Mouse (Mus musculus) telencephalon, adult 2 months (tissue): Measurements from ENCODE around the gene Ccnt2.
"Not testable (repeated sequence)": the region's sequence is repeated elsewhere in the genome, so short reads cannot be mapped to it uniquely, and the experiment has no call there.

Source experiments
- DNase-seq: peaks from one replicate; pipeline ENCODE4 v3.0.0-alpha.2; 2011; ENCODE audit warnings: low read depth, low spot score

Gene Ccnt2

GRCm38 (mm10) chr1:127773803-127774500 lies at the start of gene Ccnt2:
Ccnt2 (plus strand) TSS chr1:127774164.
- peak; percentile 99 for DNase-seq

- DNase-seq, result no peak
These were observed 44.9 kb upstream of the Ccnt2 start, which contains the start of gene Acmsd for GRCm38 (mm10) chr1:127729096-127729495. Acmsd (plus strand) TSS chr1:127729413.

- no peak for DNase-seq
These were observed 42.9 kb upstream of the Ccnt2 start for GRCm38 (mm10) chr1:127731086-127731485.

GRCm38 (mm10) chr1:127732435-127732834 lies 41.5 kb upstream of the Ccnt2 start:
- no peak for DNase-seq

GRCm38 (mm10) chr1:127732841-127733240 lies 41.1 kb upstream of the Ccnt2 start:
- no peak for DNase-seq

GRCm38 (mm10) chr1:127735356-127735755 lies 38.6 kb upstream of the Ccnt2 start:
- DNase-seq, result no peak

GRCm38 (mm10) chr1:127750401-127751102 lies 23.4 kb upstream of the Ccnt2 start:
- no peak for DNase-seq

GRCm38 (mm10) chr1:127755806-127756205 lies 18.2 kb upstream of the Ccnt2 start:
- no peak for DNase-seq

- DNase-seq, result no peak
These were observed 17.4 kb upstream of the Ccnt2 start for GRCm38 (mm10) chr1:127756331-127757163.

GRCm38 (mm10) chr1:127757164-127757545 lies 16.8 kb upstream of the Ccnt2 start:
- not testable (repeated sequence) for DNase-seq

- no peak for DNase-seq
These were observed 8.5 kb upstream of the Ccnt2 start for GRCm38 (mm10) chr1:127765468-127765867.

GRCm38 (mm10) chr1:127766741-127767140 lies 7.2 kb upstream of the Ccnt2 start:
- no peak for DNase-seq

GRCm38 (mm10) chr1:127773198-127773802 lies 664 bp upstream of the Ccnt2 start:
- DNase-seq, result no peak

GRCm38 (mm10) chr1:127774501-127774880 lies 527 bp downstream of the Ccnt2 start:
- DNase-seq, result no peak

GRCm38 (mm10) chr1:127775206-127775720 lies 1.3 kb downstream of the Ccnt2 start:
- DNase-seq, result no peak

- DNase-seq, result no peak
These were observed 2.3 kb downstream of the Ccnt2 start for GRCm38 (mm10) chr1:127776246-127776645.

GRCm38 (mm10) chr1:127778611-127779010 lies 4.6 kb downstream of the Ccnt2 start:
- DNase-seq, result no peak

GRCm38 (mm10) chr1:127780142-127780541 lies 6.2 kb downstream of the Ccnt2 start:
- DNase-seq, result no peak

GRCm38 (mm10) chr1:127780849-127781248 lies 6.9 kb downstream of the Ccnt2 start:
- no peak for DNase-seq

GRCm38 (mm10) chr1:127783862-127784261 lies 9.9 kb downstream of the Ccnt2 start:
- DNase-seq, result no peak

- DNase-seq, result no peak
These were observed 11.9 kb downstream of the Ccnt2 start for GRCm38 (mm10) chr1:127785882-127786281.

- no peak for DNase-seq
These were observed 15.0 kb downstream of the Ccnt2 start for GRCm38 (mm10) chr1:127788943-127789342.
